ENCODE assay signal across 9 mouse cellular contexts in the genomic region with DNA sequence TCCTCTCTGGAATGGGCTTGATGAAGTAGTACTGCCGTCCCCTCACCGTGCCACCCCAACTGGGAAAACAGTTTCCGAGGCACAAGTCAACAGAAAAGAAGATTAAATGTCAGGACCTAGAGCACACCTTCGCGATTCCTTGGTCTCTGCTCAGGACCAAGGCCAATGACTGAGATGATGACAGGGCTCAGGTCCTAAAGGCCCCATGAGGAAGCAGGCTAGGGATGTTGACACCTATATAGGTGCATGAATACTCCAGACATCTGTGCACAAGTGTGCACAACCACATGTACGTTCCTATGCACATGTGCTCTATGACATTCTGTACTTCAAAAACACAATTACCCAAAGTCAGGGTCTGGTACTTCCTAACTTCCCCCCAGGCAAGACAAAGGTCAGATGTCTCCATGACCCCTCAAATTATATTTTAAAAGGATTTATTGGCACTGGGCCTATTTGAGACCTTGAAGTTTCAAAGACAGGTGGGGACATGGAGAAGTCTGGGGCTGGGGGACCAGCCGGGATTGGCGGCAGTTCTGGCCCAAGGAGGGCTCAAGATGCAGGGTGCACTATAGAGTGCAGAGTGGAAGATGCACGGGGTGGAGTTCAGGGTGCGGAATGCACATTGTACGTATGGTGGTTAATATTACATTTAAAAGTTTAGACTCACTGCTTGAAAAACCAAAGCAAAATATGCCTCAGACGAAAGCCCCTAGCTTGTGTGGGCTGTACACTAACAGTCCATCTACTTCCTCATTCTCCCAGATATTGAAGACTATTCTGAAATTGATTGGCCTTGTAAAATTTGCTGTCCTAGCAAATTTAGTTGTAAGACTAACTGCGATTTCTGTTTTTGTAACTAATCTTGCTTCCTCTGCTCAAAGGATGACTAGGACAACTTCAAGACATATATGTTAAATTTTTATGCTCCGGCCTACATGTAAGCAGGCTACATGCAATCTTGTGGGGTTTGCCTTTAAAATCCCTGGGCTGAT. TPM values are rescaled to one million over a fixed set of nuclear protein-coding genes. Genes with fewer than 3 reads are reported as not detected.
DNase-seq lines count a peak whose midpoint lies in the region; ATAC-seq and TF ChIP-seq lines count a peak whose summit lies in the region.
"Had no signal": no experiment of that assay in that cellular context is flagged by ENCODE, and none has a peak within 500 bp of the region (broad histone marks: within the 10 kb centered on the region; RNA-seq: fewer than 3 reads in every experiment).

No protein-coding gene starts in this region.

- peaks cover 31% of the 10 kb centered on the region for H3K27me3 ChIP-seq in hindbrain, embryonic 10.5 days (ENCODE audit: insufficient read depth, poor library complexity, severe bottlenecking)
- H3K27me3 ChIP-seq in midbrain, embryonic 11.5 days (ENCODE audit: control insufficient read depth, insufficient read depth, low read length), result peaks cover 7% of the 10 kb centered on the region

- peak overlapping the region; percentile 98 for H3K9ac ChIP-seq in midbrain, embryonic 11.5 days (ENCODE audit: low read length)

- no peak overlapping the region for H3K27ac ChIP-seq in bone marrow, adult 2 months (ENCODE audit: control insufficient read depth, insufficient read depth, low read depth, low read length, poor library complexity)
- H3K27ac ChIP-seq in hindbrain, embryonic 10.5 days, result peak overlapping the region; percentile 99
- peak overlapping the region; percentile 92 for H3K27ac ChIP-seq in midbrain, embryonic 11.5 days (ENCODE audit: low read depth, low read length)

- TF ChIP-seq POLR2A in bone marrow, adult 2 months (IDR thresholded peaks at IDR 0.05; ENCODE audit: borderline replicate concordance, control insufficient read depth, low read depth, low read length), result no peak

- H3K36me3 ChIP-seq in hindbrain, embryonic 10.5 days, result no peaks in the 10 kb centered on the region
- no peaks in the 10 kb centered on the region for H3K36me3 ChIP-seq in midbrain, embryonic 11.5 days (ENCODE audit: control insufficient read depth, insufficient read depth, low read length)

- WGBS in bone marrow, adult 2 months, result 78% methylated on average over 14 of the region's 14 CpGs
- 90% methylated on average over 14 of the region's 14 CpGs for WGBS in hindbrain, embryonic 10.5 days
- WGBS in midbrain, embryonic 11.5 days, result 86% methylated on average over 14 of the region's 14 CpGs

- DNase-seq in kidney, adult 11 months, result peak; percentile 7
- DNase-seq in kidney, postnatal 4 days, result no peak
- no peak for DNase-seq in hindbrain, embryonic 10.5 days (ENCODE audit: low spot score)
- DNase-seq in midbrain, embryonic 11.5 days (ENCODE audit: low spot score, missing footprints), result peak; percentile 83
- DNase-seq in gastrocnemius, postnatal 25 days, result no peak
- DNase-seq in gastrocnemius, postnatal 10 days, result no peak
- no peak for DNase-seq in retina, postnatal 1 day
- DNase-seq: adrenal gland, adult 8-10 months had no signal

- peak overlapping the region; percentile 74 for H3K4me3 ChIP-seq in bone marrow, adult 2 months (replicated peaks; ENCODE audit: control insufficient read depth, low read depth, low read length)
- H3K4me3 ChIP-seq in hindbrain, embryonic 10.5 days, result peak overlapping the region; percentile 76
- H3K4me3 ChIP-seq in midbrain, embryonic 11.5 days (ENCODE audit: low read depth, low read length), result peak overlapping the region; percentile 60

- no peaks in the 10 kb centered on the region; the same call in 1 of the 2 replicates for H3K4me1 ChIP-seq in bone marrow, adult 2 months (ENCODE audit: control insufficient read depth, insufficient read depth, low read length)
- peaks cover 25% of the 10 kb centered on the region for H3K4me1 ChIP-seq in hindbrain, embryonic 10.5 days (replicated peaks)
- peaks cover 8% of the 10 kb centered on the region for H3K4me1 ChIP-seq in midbrain, embryonic 11.5 days (ENCODE audit: control insufficient read depth, insufficient read depth, low read length)

- TF ChIP-seq CTCF in bone marrow, adult 2 months (IDR thresholded peaks at IDR 0.05; ENCODE audit: control insufficient read depth, insufficient read depth, low read length), result no peak

- H3K9me3 ChIP-seq in hindbrain, embryonic 10.5 days, result no peaks in the 10 kb centered on the region
- H3K9me3 ChIP-seq in midbrain, embryonic 11.5 days (ENCODE audit: control insufficient read depth, low read length), result no peaks in the 10 kb centered on the region

- peak overlapping the region; percentile 61 for H3K4me2 ChIP-seq in midbrain, embryonic 11.5 days

- no peak for ATAC-seq in midbrain, embryonic 11.5 days (ENCODE audit: low FRiP score)

RNA-seq across cellular contexts. Expression of a gene that starts 3.1 kb away (rescaled TPM):
- 0.75 and 1.8 TPM in 2 replicates for polyA plus RNA-seq in bone marrow, adult 2 months (2011; ENCODE audit: insufficient read depth, insufficient read length, low replicate concordance, missing spikeins)
- polyA plus RNA-seq in hindbrain, embryonic 10.5 days (2016; fragmentation: Nextera tagmentation; extraction: Ambion mirVana), result 1.8 and 2.1 TPM in 2 replicates
- polyA plus RNA-seq in midbrain, embryonic 11.5 days (2014; fragmentation: Nextera tagmentation; extraction: Ambion mirVana), result 2.2 and 3.4 TPM in 2 replicates
- 1 to 10 TPM; 1.9 to 2.6 TPM for total RNA-seq in gastrocnemius, postnatal 25 days (2021)
- 1 to 10 TPM; 5.0 to 6.8 TPM for total RNA-seq in gastrocnemius, postnatal 10 days (2021)

RNA-seq across cellular contexts. Expression of a gene that starts 6.4 kb away (rescaled TPM):
- 1.9 and 4.2 TPM in 2 replicates for polyA plus RNA-seq in bone marrow, adult 2 months (2011; ENCODE audit: insufficient read depth, insufficient read length, low replicate concordance, missing spikeins)
- 1.2 and 4.6 TPM in 2 replicates for polyA plus RNA-seq in hindbrain, embryonic 10.5 days (2016; fragmentation: Nextera tagmentation; extraction: Ambion mirVana)
- polyA plus RNA-seq in midbrain, embryonic 11.5 days (2014; fragmentation: Nextera tagmentation; extraction: Ambion mirVana), result 3.4 TPM in 2 replicates
- under 1 TPM; 0.49 to 0.54 TPM for total RNA-seq in gastrocnemius, postnatal 25 days (2021)
- 1 to 10 TPM; 2.0 to 2.7 TPM for total RNA-seq in gastrocnemius, postnatal 10 days (2021)

RNA-seq across cellular contexts. Expression of a gene that starts 42.4 kb away (rescaled TPM):
- not detected in 2 replicates for polyA plus RNA-seq in bone marrow, adult 2 months (2011; ENCODE audit: insufficient read depth, insufficient read length, low replicate concordance, missing spikeins)
- polyA plus RNA-seq in hindbrain, embryonic 10.5 days (2016; fragmentation: Nextera tagmentation; extraction: Ambion mirVana), result not detected in 2 replicates
- polyA plus RNA-seq in midbrain, embryonic 11.5 days (2014; fragmentation: Nextera tagmentation; extraction: Ambion mirVana), result not detected in 2 replicates
- total RNA-seq in gastrocnemius, postnatal 25 days (2021), result not detected
- total RNA-seq in gastrocnemius, postnatal 10 days (2021), result not detected
- total RNA-seq: adrenal gland, adult 8-10 months had no signal

RNA-seq across cellular contexts. Expression of a gene that starts 46.5 kb away (rescaled TPM):
- not detected in 2 replicates for polyA plus RNA-seq in bone marrow, adult 2 months (2011; ENCODE audit: insufficient read depth, insufficient read length, low replicate concordance, missing spikeins)
- polyA plus RNA-seq in hindbrain, embryonic 10.5 days (2016; fragmentation: Nextera tagmentation; extraction: Ambion mirVana), result 0.09 and 0.12 TPM in 2 replicates
- not detected in 2 replicates for polyA plus RNA-seq in midbrain, embryonic 11.5 days (2014; fragmentation: Nextera tagmentation; extraction: Ambion mirVana)
- total RNA-seq in gastrocnemius, postnatal 25 days (2021), result not detected
- not detected for total RNA-seq in gastrocnemius, postnatal 10 days (2021)
- total RNA-seq: adrenal gland, adult 8-10 months had no signal

RNA-seq across cellular contexts. Expression of a gene that starts 57.1 kb away (rescaled TPM):
- polyA plus RNA-seq in bone marrow, adult 2 months (2011; ENCODE audit: insufficient read depth, insufficient read length, low replicate concordance, missing spikeins), result 45.1 and 74.8 TPM in 2 replicates
- polyA plus RNA-seq in hindbrain, embryonic 10.5 days (2016; fragmentation: Nextera tagmentation; extraction: Ambion mirVana), result 173 and 174 TPM in 2 replicates
- polyA plus RNA-seq in midbrain, embryonic 11.5 days (2014; fragmentation: Nextera tagmentation; extraction: Ambion mirVana), result 104 and 117 TPM in 2 replicates
- total RNA-seq in gastrocnemius, postnatal 25 days (2021), result 1 to 10 TPM; 6.1 to 8.0 TPM
- 10 to 100 TPM; 23.7 to 35.0 TPM for total RNA-seq in gastrocnemius, postnatal 10 days (2021)

Comparison
In these comparisons a context has a peak if more than half of its experiments do, and no peak if none do; other contexts are left out.
1. DNase-seq: peak in kidney, adult 11 months (single experiment) and midbrain, embryonic 11.5 days (single experiment); none in kidney, postnatal 4 days (0 of 2), hindbrain, embryonic 10.5 days (single experiment), gastrocnemius, postnatal 25 days (single experiment), gastrocnemius, postnatal 10 days (single experiment) and retina, postnatal 1 day (single experiment).
2. Peak in every context shown above with its lines, with median percentiles within 50 percentile points of each other: H3K4me3 ChIP-seq.